Mouse (Mus musculus) B cell, adult 2 months (primary cell): ENCODE measurements at regions not wholly inside any gene's neighbourhood (a gene's known extent, or its start where the extent isn't known, plus 50 kb on each side); places are given as distances from the start of the nearest gene placed in this dataset.
"Not testable (repeated sequence)": the region's sequence is repeated elsewhere in the genome, so short reads cannot be mapped to it uniquely, and the experiment has no call there.

Experiments
- DNase-seq, 2 experiments: peaks; one replicate each; pipeline ENCODE4 v3.0.0; 2022

GRCm38 (mm10) chr8:37239354-37239753 is 245.9 kb downstream of the AI429214 start:
- DNase-seq: no peak

GRCm38 (mm10) chr8:37251234-37251633 is 257.8 kb downstream of the AI429214 start:
- not testable (repeated sequence) for DNase-seq

- no peak for DNase-seq
Observed at GRCm38 (mm10) chr8:37291069-37291850, 297.9 kb downstream of the AI429214 start.
